Mouse (Mus musculus) C2C12 (cell line): ENCODE measurements around the gene Glra1.

ENCODE experiments used
- CEBPB ChIP-seq: IDR thresholded peaks from one replicate; pipeline ENCODE4 v1.6.1; 2011; ENCODE audit warnings: low read depth, mild to moderate bottlenecking, control low read depth, moderate library complexity
- CTCF ChIP-seq: IDR thresholded peaks from one replicate; pipeline ENCODE4 v1.5.1; 2011; ENCODE audit not compliant: control insufficient read depth, insufficient read depth, insufficient read length
- MYOG ChIP-seq: IDR thresholded peaks from one replicate; pipeline ENCODE4 v1.6.1; 2011; ENCODE audit not compliant: control insufficient read depth, insufficient read length; ENCODE audit errors: extremely low read depth
- USF1 ChIP-seq: IDR thresholded peaks from one replicate; pipeline ENCODE4 v1.6.1; 2011; ENCODE audit warnings: low read depth, mild to moderate bottlenecking, control low read depth, moderate library complexity

GRCm38 (mm10) chr11:55566309-55567099 lies 41.5 kb downstream of the Glra1 start:
- TF ChIP-seq CTCF = no peak
- TF ChIP-seq CEBPB = no peak
- TF ChIP-seq MYOG = no peak
- TF ChIP-seq USF1 = no peak
